Mouse (Mus musculus) B cell, adult (primary cell): ENCODE data around the gene St3gal6. TPM values are rescaled to one million over a fixed set of nuclear protein-coding genes. Genes with fewer than 3 reads are reported as not detected.

Source experiments
- total RNA-seq: library from RNA; stranded (reverse); gene quantifications from 4 replicates; pipeline ENCODE4 v1.2.4, GENCODE M21; 2023; ENCODE audit not compliant: inconsistent age

St3gal6 gene
- 76.6 to 95.6 TPM (median 83.2 TPM) in 4 replicates for total RNA-seq

DNA sequence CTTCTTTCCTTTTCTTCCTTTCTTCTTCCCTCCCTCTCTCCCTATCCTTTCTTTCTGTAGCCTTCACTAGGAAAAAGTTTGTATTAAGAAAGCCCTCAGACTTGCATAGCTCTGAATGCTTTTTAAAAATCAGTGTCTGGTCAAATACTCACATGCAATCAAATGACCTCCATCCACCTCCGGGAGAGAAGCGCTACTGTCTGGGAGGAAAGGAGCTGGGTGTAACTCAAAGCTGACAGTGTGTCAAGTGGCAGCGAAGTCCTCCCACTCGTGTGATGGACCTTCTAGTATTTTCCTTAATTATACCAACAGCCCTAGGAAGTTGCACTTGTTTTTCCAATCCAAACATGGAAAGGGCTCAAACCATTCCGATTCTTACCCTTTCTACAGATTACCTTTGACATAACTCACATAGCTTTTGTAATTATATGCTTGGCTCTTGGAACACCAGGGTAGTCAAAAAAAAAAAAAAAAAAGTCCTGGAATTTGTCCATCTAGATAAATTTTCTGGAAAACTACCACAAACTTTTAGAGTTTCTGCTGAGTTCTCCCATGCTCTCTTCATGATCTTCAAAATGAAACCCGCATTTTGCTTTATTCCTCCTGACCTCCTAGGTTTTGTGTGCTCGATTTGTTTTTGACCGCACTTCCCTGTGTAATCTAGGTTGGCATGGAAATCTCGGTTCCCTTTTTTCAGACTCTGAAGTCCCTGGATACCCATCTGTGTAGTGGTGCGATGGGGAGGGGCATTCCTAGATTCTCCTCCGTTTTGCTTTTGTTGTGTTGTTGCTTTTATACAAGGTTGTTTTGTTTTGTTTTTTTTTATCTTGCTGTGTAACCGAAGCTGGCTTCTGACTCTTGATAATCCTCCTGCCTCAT, at the start of gene St3gal6:
St3gal6 (minus strand) TSS at position 272 of the 879 bp plus-strand sequence.

Other genes with a start within 250 kb of the St3gal6 start
- gene Dcbld2, start 115.8 kb downstream of the St3gal6 start, total RNA-seq, result 0.94 to 2.1 TPM (median 1.3 TPM) in 4 replicates
- gene Gm813, start 92.7 kb upstream of the St3gal6 start, total RNA-seq, result not detected in 4 replicates
- gene E330017A01Rik, start 114.5 kb upstream of the St3gal6 start, total RNA-seq, result not detected in 4 replicates
- gene Cpox, start 146.0 kb upstream of the St3gal6 start, total RNA-seq, result 9.4 to 13.2 TPM (median 12.9 TPM) in 4 replicates
- gene Gpr15, start 194.8 kb upstream of the St3gal6 start, total RNA-seq, result not detected in 4 replicates
- 43.8 to 58.0 TPM (median 51.3 TPM) in 4 replicates for gene Cldnd1, start 203.7 kb upstream of the St3gal6 start, total RNA-seq
- gene Olfr172, start 238.9 kb upstream of the St3gal6 start, total RNA-seq, result not detected in 4 replicates